Mouse (Mus musculus): ENCODE data around the gene Fam83g. TPM values are rescaled to one million over a fixed set of nuclear protein-coding genes. Genes with fewer than 3 reads are reported as not detected.

The Fam83g gene
- polyA plus RNA-seq, 1 experiment from 2014 or later: 0.93 TPM

- no peaks in the 10 kb centered on the region for H3K4me1 ChIP-seq (ENCODE audit: control insufficient read depth in 2 of 2, insufficient read depth in 2 of 2, low read length in 2 of 2)
- no peak for ATAC-seq (ENCODE audit: insufficient number of reproducible peaks, insufficient read depth, low FRiP score, low read depth)
- no peak overlapping the region for H3K4me3 ChIP-seq (ENCODE audit: control insufficient read depth in 1 of 2, insufficient read depth in 1 of 2, low read depth in 1 of 2, low read length in 2 of 2)
- H3K36me3 ChIP-seq (ENCODE audit: control insufficient read depth, insufficient read depth, low read length): no peaks in the 10 kb centered on the region
- H3K27ac ChIP-seq (replicated peaks in 1 of 2; ENCODE audit: control insufficient read depth in 1 of 2, insufficient read depth in 1 of 2, low read depth in 2 of 2, low read length in 2 of 2): no peak overlapping the region
- H3K9ac ChIP-seq (ENCODE audit: low read length): no peak overlapping the region
- no peaks in the 10 kb centered on the region for H3K9me3 ChIP-seq (ENCODE audit: control insufficient read depth, low read length)
- WGBS: 60% methylated on average over 14 of the region's 14 CpGs
- H3K4me2 ChIP-seq (ENCODE audit: low read length): no peak overlapping the region
- H3K27me3 ChIP-seq (ENCODE audit: control insufficient read depth, insufficient read depth, low read length): peaks cover 3% of the 10 kb centered on the region; the same call in 1 of the 2 replicates
Measured at GRCm38 (mm10) chr11:61669492-61670490, 14.1 kb upstream of the Fam83g start.

GRCm38 (mm10) chr11:61671781-61672383 lies 12.0 kb upstream of the Fam83g start:
- H3K4me2 ChIP-seq (ENCODE audit: low read length): no peak overlapping the region
- no peaks in the 10 kb centered on the region for H3K36me3 ChIP-seq (ENCODE audit: control insufficient read depth, insufficient read depth, low read length)
- no peak overlapping the region for H3K27ac ChIP-seq (replicated peaks in 1 of 2; ENCODE audit: control insufficient read depth in 1 of 2, insufficient read depth in 1 of 2, low read depth in 2 of 2, low read length in 2 of 2)
- no peaks in the 10 kb centered on the region for H3K9me3 ChIP-seq (ENCODE audit: control insufficient read depth, low read length)
- H3K4me1 ChIP-seq (ENCODE audit: control insufficient read depth in 2 of 2, insufficient read depth in 2 of 2, low read length in 2 of 2): 0 out of 4 replicates have a peak, but pooled peaks cover 0 to 3% of the 10 kb centered on the region in 2 experiments
- WGBS: 56% methylated on average over 19 of the region's 19 CpGs
- H3K9ac ChIP-seq (ENCODE audit: low read length): no peak overlapping the region
- no peak overlapping the region for H3K4me3 ChIP-seq (ENCODE audit: control insufficient read depth in 1 of 2, insufficient read depth in 1 of 2, low read depth in 1 of 2, low read length in 2 of 2)
- no peak for ATAC-seq (ENCODE audit: insufficient number of reproducible peaks, insufficient read depth, low FRiP score, low read depth)
- peaks cover 3% of the 10 kb centered on the region; the same call in 1 of the 2 replicates for H3K27me3 ChIP-seq (ENCODE audit: control insufficient read depth, insufficient read depth, low read length)

DNA sequence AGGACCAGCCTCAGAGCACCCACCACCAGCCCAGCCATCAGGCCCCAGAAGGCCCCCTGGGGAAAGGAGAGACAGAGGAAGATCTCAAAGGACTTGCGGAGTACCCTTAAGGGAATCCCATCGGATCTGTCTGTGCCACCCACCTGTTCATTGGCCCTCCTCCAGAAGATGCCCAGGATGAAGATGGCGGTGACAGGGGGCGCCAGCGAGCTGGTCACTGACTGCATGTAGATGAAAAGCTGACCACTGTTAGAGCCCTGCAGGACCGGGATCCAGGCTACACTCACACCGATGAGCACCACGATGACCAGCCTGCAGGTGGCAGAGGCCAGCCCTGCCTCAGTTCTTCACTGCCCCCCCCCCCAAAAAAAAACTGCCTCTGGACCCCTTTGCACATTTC lies 10.2 kb upstream of the Fam83g start:
- Histone ChIP-seq H3K9ac (ENCODE audit: low read length) (no peak overlapping the region), H3K27ac (replicated peaks in 1 of 2; ENCODE audit: control insufficient read depth in 1 of 2, insufficient read depth in 1 of 2, low read depth in 2 of 2, low read length in 2 of 2) (no peak overlapping the region), H3K9me3 (ENCODE audit: control insufficient read depth, low read length) (no peaks in the 10 kb centered on the region), H3K4me1 (ENCODE audit: control insufficient read depth in 2 of 2, insufficient read depth in 2 of 2, low read length in 2 of 2) (0 out of 4 replicates have a peak, but pooled peaks cover 0 to 3% of the 10 kb centered on the region in 2 experiments), H3K4me2 (ENCODE audit: low read length) (no peak overlapping the region), H3K27me3 (ENCODE audit: control insufficient read depth, insufficient read depth, low read length) (peaks cover 3% of the 10 kb centered on the region; the same call in 1 of the 2 replicates), H3K4me3 (ENCODE audit: control insufficient read depth in 1 of 2, insufficient read depth in 1 of 2, low read depth in 1 of 2, low read length in 2 of 2) (no peak overlapping the region), H3K36me3 (ENCODE audit: control insufficient read depth, insufficient read depth, low read length) (no peaks in the 10 kb centered on the region)
- ATAC-seq (ENCODE audit: insufficient number of reproducible peaks, insufficient read depth, low FRiP score, low read depth): no peak
- WGBS: 32% methylated on average over 8 of the region's 8 CpGs

DNA sequence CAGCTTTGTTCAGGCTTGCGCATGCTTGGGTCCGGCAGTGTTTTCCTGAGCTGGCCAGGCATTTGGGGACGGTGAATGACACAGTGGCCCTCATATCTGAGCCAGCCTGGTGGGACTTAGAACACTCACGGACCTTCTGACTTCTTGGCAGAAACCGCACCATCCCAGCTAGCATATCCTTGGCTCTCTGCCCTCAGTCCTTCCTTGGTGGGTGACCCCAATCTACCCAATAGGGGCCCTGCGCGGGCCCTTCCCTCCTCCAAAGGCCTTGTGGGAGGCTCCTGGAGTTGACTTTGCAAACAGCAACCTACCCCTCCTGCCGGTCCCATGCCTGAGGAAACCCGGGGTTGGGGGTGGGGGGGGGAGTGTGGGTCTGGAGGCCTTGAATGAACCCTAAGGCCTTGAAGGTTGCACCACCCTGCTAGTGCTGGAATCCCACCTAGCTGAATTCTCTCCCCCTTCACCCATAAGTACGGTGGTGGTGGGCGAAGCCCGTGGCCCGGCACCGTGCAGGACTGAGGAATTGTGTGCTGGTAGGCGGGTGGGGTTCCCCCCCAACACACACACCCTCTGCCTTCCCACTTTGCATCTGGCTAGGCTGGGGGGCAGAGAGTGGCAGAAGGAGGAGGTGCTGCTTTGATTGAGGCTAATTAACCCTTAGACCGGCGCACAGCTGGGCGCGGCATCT lies 9.6 kb upstream of the Fam83g start:
- 43% methylated on average over 19 of the region's 19 CpGs for WGBS
- H3K4me3 ChIP-seq (ENCODE audit: control insufficient read depth in 1 of 2, insufficient read depth in 1 of 2, low read depth in 1 of 2, low read length in 2 of 2): no peak overlapping the region
- 0 out of 4 replicates have a peak, but pooled peaks cover 0 to 3% of the 10 kb centered on the region in 2 experiments for H3K4me1 ChIP-seq (ENCODE audit: control insufficient read depth in 2 of 2, insufficient read depth in 2 of 2, low read length in 2 of 2)
- no peaks in the 10 kb centered on the region for H3K9me3 ChIP-seq (ENCODE audit: control insufficient read depth, low read length)
- no peak overlapping the region for H3K9ac ChIP-seq (ENCODE audit: low read length)
- H3K27me3 ChIP-seq (ENCODE audit: control insufficient read depth, insufficient read depth, low read length): peaks cover 3% of the 10 kb centered on the region; the same call in 1 of the 2 replicates
- H3K27ac ChIP-seq (replicated peaks in 1 of 2; ENCODE audit: control insufficient read depth in 1 of 2, insufficient read depth in 1 of 2, low read depth in 2 of 2, low read length in 2 of 2): no peak overlapping the region
- H3K36me3 ChIP-seq (ENCODE audit: control insufficient read depth, insufficient read depth, low read length): no peaks in the 10 kb centered on the region
- no peak for ATAC-seq (ENCODE audit: insufficient number of reproducible peaks, insufficient read depth, low FRiP score, low read depth)
- H3K4me2 ChIP-seq (ENCODE audit: low read length): no peak overlapping the region

DNA sequence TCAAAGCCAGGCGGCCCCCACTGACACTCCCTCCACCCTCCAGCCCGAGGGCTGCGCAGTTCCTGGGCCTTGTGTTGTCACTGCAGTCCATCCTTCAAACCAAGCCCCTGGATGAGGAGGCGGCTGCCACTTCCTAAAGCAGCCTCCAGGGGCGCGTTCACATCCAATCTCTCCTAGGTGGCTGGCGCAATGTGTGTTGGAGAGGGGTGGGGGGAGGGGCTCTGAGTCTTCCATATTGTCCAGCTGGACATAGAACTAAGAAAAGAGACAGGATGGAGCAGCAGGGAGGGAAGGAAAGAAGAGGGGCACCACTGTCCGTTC lies 9.1 kb upstream of the Fam83g start:
- WGBS: 7% methylated on average over 8 of the region's 8 CpGs
- Histone ChIP-seq H3K9me3 (ENCODE audit: control insufficient read depth, low read length) (no peaks in the 10 kb centered on the region), H3K9ac (ENCODE audit: low read length) (no peak overlapping the region), H3K27ac (replicated peaks in 1 of 2; ENCODE audit: control insufficient read depth in 1 of 2, insufficient read depth in 1 of 2, low read depth in 2 of 2, low read length in 2 of 2) (no peak overlapping the region), H3K4me2 (ENCODE audit: low read length) (no peak overlapping the region), H3K36me3 (ENCODE audit: control insufficient read depth, insufficient read depth, low read length) (no peaks in the 10 kb centered on the region), H3K4me1 (ENCODE audit: control insufficient read depth in 2 of 2, insufficient read depth in 2 of 2, low read length in 2 of 2) (0 out of 4 replicates have a peak, but pooled peaks cover 0 to 3% of the 10 kb centered on the region in 2 experiments), H3K27me3 (ENCODE audit: control insufficient read depth, insufficient read depth, low read length) (peaks cover 3% of the 10 kb centered on the region; the same call in 1 of the 2 replicates), H3K4me3 (ENCODE audit: control insufficient read depth in 1 of 2, insufficient read depth in 1 of 2, low read depth in 1 of 2, low read length in 2 of 2) (no peak overlapping the region)
- ATAC-seq (ENCODE audit: insufficient number of reproducible peaks, insufficient read depth, low FRiP score, low read depth): no peak

DNA sequence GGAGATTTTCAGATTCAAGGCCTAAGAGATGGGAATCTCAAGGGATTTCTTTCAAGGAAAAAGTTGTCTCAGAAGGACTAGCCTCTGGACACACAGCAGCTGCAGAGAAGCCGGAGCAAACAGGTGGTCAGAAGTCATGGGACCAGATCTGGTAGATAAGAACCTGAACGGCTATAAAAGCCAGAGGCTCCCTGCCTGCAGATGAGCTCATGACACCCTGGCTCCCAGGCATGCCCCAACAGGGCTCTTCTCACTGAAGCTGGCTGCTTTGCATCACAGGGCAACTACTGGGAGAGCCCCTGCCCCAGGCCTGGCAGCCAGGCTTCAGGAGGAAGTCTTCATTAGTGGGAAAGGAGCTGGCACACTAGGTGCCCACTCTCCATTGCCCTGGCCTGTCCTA lies 8.6 kb upstream of the Fam83g start:
- 37% methylated on average over 2 of the region's 2 CpGs for WGBS
- Histone ChIP-seq H3K36me3 (ENCODE audit: control insufficient read depth, insufficient read depth, low read length) (no peaks in the 10 kb centered on the region), H3K27ac (replicated peaks in 1 of 2; ENCODE audit: control insufficient read depth in 1 of 2, insufficient read depth in 1 of 2, low read depth in 2 of 2, low read length in 2 of 2) (no peak overlapping the region), H3K4me3 (ENCODE audit: control insufficient read depth in 1 of 2, insufficient read depth in 1 of 2, low read depth in 1 of 2, low read length in 2 of 2) (no peak overlapping the region), H3K4me2 (ENCODE audit: low read length) (no peak overlapping the region), H3K4me1 (ENCODE audit: control insufficient read depth in 2 of 2, insufficient read depth in 2 of 2, low read length in 2 of 2) (0 out of 4 replicates have a peak, but pooled peaks cover 0 to 3% of the 10 kb centered on the region in 2 experiments), H3K9ac (ENCODE audit: low read length) (no peak overlapping the region), H3K27me3 (ENCODE audit: control insufficient read depth, insufficient read depth, low read length) (peaks cover 3% of the 10 kb centered on the region; the same call in 1 of the 2 replicates), H3K9me3 (ENCODE audit: control insufficient read depth, low read length) (no peaks in the 10 kb centered on the region)
- ATAC-seq (ENCODE audit: insufficient number of reproducible peaks, insufficient read depth, low FRiP score, low read depth): no peak

DNA sequence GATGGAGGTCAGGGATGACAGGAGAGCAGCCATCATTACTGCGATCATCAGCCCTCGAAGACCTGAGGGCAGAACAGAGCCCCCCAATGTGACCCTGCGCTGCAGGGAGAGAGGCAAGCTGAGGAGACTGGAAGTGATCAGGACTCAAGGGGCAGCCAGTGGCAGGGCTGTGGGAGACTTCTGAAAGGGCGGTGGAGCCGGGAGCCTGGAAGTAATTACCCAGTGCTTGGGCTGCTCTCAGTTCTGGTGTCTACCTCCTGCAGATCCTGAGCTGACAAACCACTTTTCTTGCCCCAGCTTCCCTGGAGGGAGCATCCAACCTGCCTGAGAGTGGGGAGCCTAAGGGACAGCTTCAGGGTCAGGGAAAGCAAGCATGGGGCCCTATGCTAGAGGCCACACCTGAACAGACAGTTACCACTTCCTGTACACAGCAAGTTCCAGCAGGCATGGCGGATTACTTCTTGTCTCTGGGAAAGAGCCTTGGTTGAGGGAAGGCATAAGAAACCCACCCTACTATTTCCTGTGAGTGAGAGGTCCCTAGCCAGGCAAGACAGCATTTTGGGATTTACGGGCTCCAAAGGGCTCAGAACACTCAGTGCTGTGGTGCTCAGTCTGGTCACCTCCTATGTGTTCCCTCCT lies 7.6 kb upstream of the Fam83g start:
- Histone ChIP-seq H3K9ac (ENCODE audit: low read length) (no peak overlapping the region), H3K27me3 (ENCODE audit: control insufficient read depth, insufficient read depth, low read length) (peaks cover 3% of the 10 kb centered on the region; the same call in 1 of the 2 replicates), H3K27ac (replicated peaks in 1 of 2; ENCODE audit: control insufficient read depth in 1 of 2, insufficient read depth in 1 of 2, low read depth in 2 of 2, low read length in 2 of 2) (no peak overlapping the region)

More for the DNA sequence above, 7.6 kb upstream of the Fam83g start:
- 0 out of 4 replicates have a peak, but pooled peaks cover 0 to 3% of the 10 kb centered on the region in 2 experiments for H3K4me1 ChIP-seq (ENCODE audit: control insufficient read depth in 2 of 2, insufficient read depth in 2 of 2, low read length in 2 of 2)
- no peaks in the 10 kb centered on the region for H3K9me3 ChIP-seq (ENCODE audit: control insufficient read depth, low read length)
- no peak overlapping the region for H3K4me3 ChIP-seq (ENCODE audit: control insufficient read depth in 1 of 2, insufficient read depth in 1 of 2, low read depth in 1 of 2, low read length in 2 of 2)
- no peak overlapping the region for H3K4me2 ChIP-seq (ENCODE audit: low read length)
- 77% methylated on average over 7 of the region's 7 CpGs for WGBS
- H3K36me3 ChIP-seq (ENCODE audit: control insufficient read depth, insufficient read depth, low read length): no peaks in the 10 kb centered on the region
- no peak for ATAC-seq (ENCODE audit: insufficient number of reproducible peaks, insufficient read depth, low FRiP score, low read depth)
